Mouse (Mus musculus) kidney, postnatal 0 days (tissue): ENCODE results near the gene En2. TPM values are rescaled to one million over a fixed set of nuclear protein-coding genes. Genes with fewer than 3 reads are reported as not detected.

Experiments
- ATAC-seq: fragments of 200-750 bp; cut with Nextera tagmentation; replicated peaks from 2 replicates; pipeline ENCODE4 v1.8.0; 2017; ENCODE audit warnings: low read depth, moderate number of reproducible peaks, moderate TSS enrichment, moderate library complexity; ENCODE audit not compliant: low FRiP score
- DNase-seq: peaks from one replicate; pipeline ENCODE4 v3.0.0-alpha.2; 2016; ENCODE audit warnings: low spot score
- H3K27ac ChIP-seq: fragments of 300-500 bp; sonication (generic); 2 replicates; pipeline ENCODE4 v1.5.1; 2014; ENCODE audit warnings: mild to moderate bottlenecking
- H3K27me3 ChIP-seq: fragments of 300-500 bp; sonication (generic); 2 replicates; pipeline ENCODE4 v1.6.1; 2014; ENCODE audit warnings: low read length, mixed read lengths; ENCODE audit not compliant: insufficient read depth
- H3K36me3 ChIP-seq: fragments of 300-500 bp; sonication (generic); 2 replicates; pipeline ENCODE4 v1.6.1; 2014; ENCODE audit warnings: low read length, mixed read lengths; ENCODE audit not compliant: insufficient read depth
- H3K4me1 ChIP-seq: fragments of 300-500 bp; sonication (generic); replicated peaks from 2 replicates; pipeline ENCODE4 v1.6.1; 2014; ENCODE audit warnings: antibody characterized with exemption, low read length, mixed read lengths; ENCODE audit not compliant: insufficient read depth
- H3K4me2 ChIP-seq: fragments of 300-500 bp; sonication (generic); 2 replicates; pipeline ENCODE4 v1.6.1; 2014; ENCODE audit warnings: mild to moderate bottlenecking, low read length, moderate library complexity, mixed read lengths
- H3K4me3 ChIP-seq: fragments of 300-500 bp; sonication (generic); replicated peaks from 2 replicates; pipeline ENCODE4 v1.5.1; 2014; ENCODE audit warnings: low read depth, low read length
- H3K9ac ChIP-seq: fragments of 300-500 bp; sonication (generic); 2 replicates; pipeline ENCODE4 v1.6.1; 2014; ENCODE audit warnings: low read depth, low read length
- H3K9me3 ChIP-seq: fragments of 300-500 bp; sonication (generic); replicated peaks from 2 replicates; pipeline ENCODE4 v1.6.1; 2016; ENCODE audit warnings: low read length, inconsistent platforms, mixed read lengths
- CTCF ChIP-seq: IDR thresholded peaks from 2 replicates; pipeline ENCODE4 v1.5.1; 2016; ENCODE audit warnings: antibody characterized with exemption, low read depth, mild to moderate bottlenecking, moderate library complexity
- WGBS: fragments of 180-500 bp; shearing (Covaris S2); extraction: QIAGEN DNeasy Blood & Tissue Kit; methylation state at CpG from one replicate; pipeline ENCODE4 v1.1.7; 2014; 5-methylcytosine and 5-hydroxymethylcytosine counted together
- polyA plus RNA-seq: library from polyadenylated mRNA; unstranded; fragments of >200 nt; fragmentation: Nextera tagmentation; extraction: Ambion mirVana; gene quantifications from 2 replicates; pipeline ENCODE4 v1.2.1, GENCODE M21; 2015

Gene En2
- polyA plus RNA-seq, 1 experiment from 2014 or later: not detected

- ATAC-seq (no peak), DNase-seq (no peak)
- H3K4me3 ChIP-seq: no peak overlapping the region
- no peaks in the 10 kb centered on the region for H3K36me3 ChIP-seq
- no peak overlapping the region for H3K9ac ChIP-seq
- no peak for TF ChIP-seq CTCF
- H3K9me3 ChIP-seq: no peaks in the 10 kb centered on the region
- H3K27ac ChIP-seq: no peak overlapping the region
- peaks cover 55% of the 10 kb centered on the region for H3K27me3 ChIP-seq
- no peaks in the 10 kb centered on the region for H3K4me1 ChIP-seq
- WGBS: 2% methylated on average over 15 of the region's 15 CpGs
- no peak overlapping the region for H3K4me2 ChIP-seq
Observed at GRCm38 (mm10) chr5:28211651-28212310, 46.3 kb downstream of the En2 start.

GRCm38 (mm10) chr5:28213441-28213840 is 47.9 kb downstream of the En2 start:
- ATAC-seq (no peak), DNase-seq (no peak)
- no peaks in the 10 kb centered on the region for H3K4me1 ChIP-seq
- no peak overlapping the region for H3K4me3 ChIP-seq
- H3K27ac ChIP-seq: no peak overlapping the region
- WGBS: 64% methylated on average over 2 of the region's 2 CpGs
- H3K9ac ChIP-seq: no peak overlapping the region
- H3K36me3 ChIP-seq: no peaks in the 10 kb centered on the region
- no peak overlapping the region for H3K4me2 ChIP-seq
- no peak for TF ChIP-seq CTCF
- H3K9me3 ChIP-seq: no peaks in the 10 kb centered on the region
- peaks cover 42% of the 10 kb centered on the region for H3K27me3 ChIP-seq

DNA sequence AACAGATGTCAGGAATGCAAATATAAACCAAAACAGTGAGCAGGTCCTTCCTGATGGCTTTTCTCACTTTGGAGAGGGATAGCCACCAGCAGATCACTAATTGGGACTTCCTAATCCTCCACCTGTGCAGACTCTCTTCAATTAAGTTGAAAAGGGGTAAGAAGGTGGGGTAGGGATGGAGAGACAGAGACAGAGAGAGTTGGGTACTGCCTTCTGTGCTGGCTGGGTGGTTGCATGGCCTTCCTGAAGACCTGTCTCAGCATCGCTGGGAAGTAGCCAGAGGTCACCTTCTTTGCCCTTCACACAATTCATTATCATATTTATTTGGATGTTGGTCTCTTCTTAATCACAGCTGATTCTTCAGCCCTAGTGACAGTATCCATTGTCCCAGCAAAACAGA is 54.1 kb downstream of the En2 start:
- H3K27ac ChIP-seq: no peak overlapping the region

More for the DNA sequence above, 54.1 kb downstream of the En2 start:
- Histone ChIP-seq H3K36me3 (no peaks in the 10 kb centered on the region), H3K27me3 (no peaks in the 10 kb centered on the region), H3K9me3 (no peaks in the 10 kb centered on the region), H3K4me1 (no peaks in the 10 kb centered on the region), H3K9ac (no peak overlapping the region), H3K4me2 (no peak overlapping the region), H3K4me3 (no peak overlapping the region)
- ATAC-seq: no peak
- TF ChIP-seq CTCF: no peak
- DNase-seq: no peak
- 73% methylated on average over 1 of the region's 1 CpGs for WGBS

Other genes starting within 250 kb of the En2 start
- gene Insig1, start 94.3 kb upstream of the En2 start, polyA plus RNA-seq: 44.3 and 48.7 TPM in 2 replicates
- gene Cnpy1, start 80.1 kb downstream of the En2 start, polyA plus RNA-seq: 0.08 and 0.10 TPM in 2 replicates
- gene Rbm33, start 151.4 kb downstream of the En2 start, polyA plus RNA-seq: 8.0 and 8.1 TPM in 2 replicates